ENCODE assay signal across 27 mouse cellular contexts in genomic region chr6:34286841-34287240, GRCm38 (mm10).
"Had no signal": no experiment of that assay in that cellular context is flagged by ENCODE, and none has a peak within 500 bp of the region (broad histone marks: within the 10 kb centered on the region; RNA-seq: fewer than 3 reads in every experiment).

No protein-coding gene starts in this region.

- DNase-seq: gastrocnemius, postnatal 10 days; gastrocnemius, postnatal 25 days; heart, adult 18-20 months; heart, postnatal 10 days; heart, postnatal 4 days; kidney, adult 18-20 months; kidney, adult 8-10 months; kidney, postnatal 10 days; kidney, postnatal 25 days; kidney, postnatal 4 days; liver; liver, embryonic 13.5 days had no signal

- H3K27me3 ChIP-seq: heart, embryonic 12.5 days; hindbrain, embryonic 12.5 days; intestine, embryonic 15.5 days; limb, embryonic 12.5 days; liver, embryonic 13.5 days had no signal

- H3K9ac ChIP-seq: heart, embryonic 12.5 days; hindbrain, embryonic 12.5 days; hindbrain, embryonic 14.5 days; intestine, embryonic 15.5 days; limb, embryonic 12.5 days; liver, embryonic 13.5 days; liver, embryonic 15.5 days had no signal

- ATAC-seq: hindbrain, embryonic 16.5 days; inflammation-experienced regulatory T-cells, adult 6 months; intestine, embryonic 15.5 days; intestine, postnatal 0 days had no signal

- H3K4me1 ChIP-seq: heart, embryonic 10.5 days; heart, embryonic 12.5 days; hindbrain, embryonic 12.5 days; intestine, embryonic 15.5 days; limb, embryonic 10.5 days; liver, embryonic 13.5 days; liver, embryonic 15.5 days had no signal

- H3K4me2 ChIP-seq: heart, embryonic 12.5 days; hindbrain, embryonic 12.5 days; hindbrain, embryonic 14.5 days; intestine, embryonic 15.5 days; limb, embryonic 12.5 days; liver, embryonic 11.5 days; liver, embryonic 13.5 days; liver, embryonic 15.5 days had no signal

- H3K36me3 ChIP-seq: heart, embryonic 10.5 days; heart, embryonic 12.5 days; hindbrain, embryonic 10.5 days; hindbrain, embryonic 12.5 days; intestine, embryonic 15.5 days; limb, embryonic 10.5 days; limb, embryonic 12.5 days; liver, embryonic 13.5 days; liver, embryonic 15.5 days had no signal

- H3K9me3 ChIP-seq: heart, embryonic 10.5 days; heart, embryonic 12.5 days; hindbrain, embryonic 10.5 days; hindbrain, embryonic 12.5 days; intestine, embryonic 15.5 days; limb, embryonic 10.5 days; limb, embryonic 12.5 days; liver, embryonic 13.5 days; liver, embryonic 15.5 days had no signal

- H3K27ac ChIP-seq: heart, embryonic 10.5 days; hindbrain, embryonic 10.5 days; hindbrain, embryonic 12.5 days; hindbrain, embryonic 14.5 days; intestine, embryonic 15.5 days; layer of hippocampus, adult 2 months; left cerebral cortex, adult 2 months; limb, embryonic 10.5 days; limb, embryonic 12.5 days; liver, embryonic 13.5 days; liver, embryonic 15.5 days had no signal

- H3K4me3 ChIP-seq: heart, embryonic 10.5 days; heart, embryonic 12.5 days; hindbrain, embryonic 10.5 days; hindbrain, embryonic 12.5 days; intestine, embryonic 15.5 days; layer of hippocampus, adult 2 months; left cerebral cortex, adult 2 months; limb, embryonic 10.5 days; limb, embryonic 12.5 days; liver, embryonic 13.5 days; liver, embryonic 15.5 days had no signal
